Mouse (Mus musculus) natural killer cell, adult 2 months (primary cell): ENCODE data around the gene Gm13275.
"Not testable (repeated sequence)": the region's sequence is repeated elsewhere in the genome, so short reads cannot be mapped to it uniquely, and the experiment has no call there.

Experiments used
- DNase-seq, 2 experiments: peaks; one replicate each; pipeline ENCODE4 v3.0.0; 2022; ENCODE audit warnings: low spot score in 2 of 2

Gm13275 gene

DNA sequence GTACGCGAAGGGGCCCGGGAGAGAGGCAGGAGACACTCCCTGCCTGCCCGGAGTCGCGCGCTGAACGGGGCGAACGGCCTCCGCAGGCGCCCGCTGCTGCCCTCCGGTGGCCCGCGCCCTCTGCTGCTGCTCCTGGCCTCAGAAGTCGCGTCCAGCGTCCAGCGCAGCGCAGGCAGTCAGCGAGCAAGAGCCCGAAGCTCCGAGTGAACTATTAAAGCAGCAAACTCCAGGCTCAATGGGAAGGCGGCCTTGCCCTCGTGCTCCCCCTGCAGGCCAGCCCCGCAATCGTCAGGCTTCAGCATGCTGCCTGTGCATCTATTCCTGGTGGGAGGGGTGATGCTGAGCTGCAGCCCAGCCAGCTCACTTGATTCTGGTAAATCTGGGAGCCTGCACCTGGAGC, 2.8 kb downstream of the Gm13275 start, which contains the start of gene Gm13279:
Gene Gm13279 (plus strand): TSS at position 301 of the 400 bp plus-strand sequence.
- DNase-seq = not testable (repeated sequence)

DNA sequence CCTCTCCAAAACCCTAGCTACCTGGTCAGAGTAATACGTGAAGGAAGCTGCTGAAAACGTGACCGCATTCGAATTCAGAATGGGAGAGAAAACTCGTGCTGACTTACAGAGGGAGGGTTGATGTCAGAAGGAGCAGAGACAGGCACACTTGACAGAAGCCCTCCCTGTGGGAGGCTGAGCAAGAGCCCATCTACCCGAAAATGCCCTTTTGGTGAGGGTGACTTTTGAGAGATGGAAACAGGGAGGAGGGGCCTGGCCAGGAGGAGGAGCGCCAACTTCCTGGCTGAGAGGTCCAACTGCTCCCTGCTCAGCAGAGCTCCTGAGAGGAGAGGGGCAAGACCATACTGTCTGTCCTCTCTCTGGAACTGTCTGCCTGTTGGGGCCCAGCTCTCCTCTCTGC, 5.1 kb downstream of the Gm13275 start, which contains the start of gene Gm13285:
Gene Gm13285 (plus strand): TSS at position 301 of the 400 bp plus-strand sequence.
- DNase-seq = not testable (repeated sequence)

DNA sequence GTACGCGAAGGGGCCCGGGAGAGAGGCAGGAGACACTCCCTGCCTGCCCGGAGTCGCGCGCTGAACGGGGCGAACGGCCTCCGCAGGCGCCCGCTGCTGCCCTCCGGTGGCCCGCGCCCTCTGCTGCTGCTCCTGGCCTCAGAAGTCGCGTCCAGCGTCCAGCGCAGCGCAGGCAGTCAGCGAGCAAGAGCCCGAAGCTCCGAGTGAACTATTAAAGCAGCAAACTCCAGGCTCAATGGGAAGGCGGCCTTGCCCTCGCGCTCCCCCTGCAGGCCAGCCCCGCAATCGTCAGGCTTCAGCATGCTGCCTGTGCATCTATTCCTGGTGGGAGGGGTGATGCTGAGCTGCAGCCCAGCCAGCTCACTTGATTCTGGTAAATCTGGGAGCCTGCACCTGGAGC, 8.7 kb downstream of the Gm13275 start, which contains the start of gene Gm13287:
Gene Gm13287 (plus strand): TSS at position 301 of the 400 bp plus-strand sequence.
- not testable (repeated sequence) for DNase-seq

DNA sequence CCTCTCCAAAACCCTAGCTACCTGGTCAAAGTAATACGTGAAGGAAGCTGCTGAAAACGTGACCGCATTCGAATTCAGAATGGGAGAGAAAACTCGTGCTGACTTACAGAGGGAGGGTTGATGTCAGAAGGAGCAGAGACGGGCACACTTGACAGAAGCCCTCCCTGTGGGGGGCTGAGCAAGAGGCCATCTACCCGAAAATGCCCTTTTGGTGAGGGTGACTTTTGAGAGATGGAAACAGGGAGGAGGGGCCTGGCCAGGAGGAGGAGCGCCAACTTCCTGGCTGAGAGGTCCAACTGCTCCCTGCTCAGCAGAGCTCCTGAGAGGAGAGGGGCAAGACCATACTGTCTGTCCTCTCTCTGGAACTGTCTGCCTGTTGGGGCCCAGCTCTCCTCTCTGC, 10.9 kb downstream of the Gm13275 start, which contains the start of gene Gm13288:
Gene Gm13288 (plus strand): TSS at position 301 of the 400 bp plus-strand sequence.
- not testable (repeated sequence) for DNase-seq

DNA sequence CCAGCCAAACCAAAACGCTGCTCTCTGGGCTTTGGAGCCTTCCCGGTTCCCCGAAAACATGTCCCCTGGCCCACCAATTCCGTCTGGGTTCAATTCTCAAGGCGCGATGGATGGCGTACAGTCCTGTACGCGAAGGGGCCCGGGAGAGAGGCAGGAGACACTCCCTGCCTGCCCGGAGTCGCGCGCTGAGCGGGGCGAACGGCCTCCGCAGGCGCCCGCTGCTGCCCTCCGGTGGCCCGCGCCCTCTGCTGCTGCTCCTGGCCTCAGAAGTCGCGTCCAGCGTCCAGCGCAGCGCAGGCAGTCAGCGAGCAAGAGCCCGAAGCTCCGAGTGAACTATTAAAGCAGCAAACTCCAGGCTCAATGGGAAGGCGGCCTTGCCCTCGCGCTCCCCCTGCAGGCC, 11.5 kb downstream of the Gm13275 start:
- peak; percentile 11 to 21 for DNase-seq

DNA sequence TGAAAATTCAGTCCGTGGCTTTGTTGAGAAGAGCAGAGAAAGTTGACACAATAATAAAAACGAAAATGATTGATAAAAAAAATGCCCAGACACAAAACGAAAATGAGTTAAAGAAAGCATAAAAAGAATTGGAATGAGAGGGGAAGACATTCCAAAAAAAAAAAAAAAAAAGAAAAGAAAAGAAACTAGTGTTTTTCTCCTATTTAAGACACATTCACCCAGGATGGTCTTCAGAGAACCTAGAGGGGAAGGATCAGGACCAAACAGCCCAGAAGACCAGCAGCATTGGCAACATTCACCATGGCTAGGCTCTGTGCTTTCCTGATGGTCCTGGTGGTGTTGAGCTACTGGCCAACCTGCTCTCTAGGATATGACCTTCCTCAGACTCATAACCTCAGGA, 21.6 kb downstream of the Gm13275 start, which contains the start of gene Ifna7:
Gene Ifna7 (plus strand): TSS at position 301 of the 400 bp plus-strand sequence.
- no peak for DNase-seq

DNA sequence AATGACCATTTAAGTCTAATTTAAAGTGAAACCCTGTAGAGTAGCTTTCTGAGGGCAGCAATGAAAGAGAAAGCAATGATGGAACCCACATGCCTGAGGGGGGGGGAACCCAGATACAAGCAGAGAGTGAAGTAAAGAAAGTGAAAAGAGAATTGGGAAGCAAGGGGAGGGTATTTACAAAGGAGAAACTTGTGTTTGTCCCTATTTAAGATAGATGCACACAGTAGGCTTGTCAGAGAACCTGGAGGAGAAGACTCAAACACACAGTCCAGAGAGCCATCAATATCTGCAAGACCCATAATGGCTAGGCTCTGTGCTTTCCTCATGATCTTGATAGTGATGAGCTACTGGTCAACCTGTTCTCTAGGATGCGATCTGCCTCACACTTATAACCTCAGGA, 25.4 kb downstream of the Gm13275 start, which contains the start of gene Ifna11:
Gene Ifna11 (plus strand): TSS at position 301 of the 400 bp plus-strand sequence.
- DNase-seq = no peak

DNA sequence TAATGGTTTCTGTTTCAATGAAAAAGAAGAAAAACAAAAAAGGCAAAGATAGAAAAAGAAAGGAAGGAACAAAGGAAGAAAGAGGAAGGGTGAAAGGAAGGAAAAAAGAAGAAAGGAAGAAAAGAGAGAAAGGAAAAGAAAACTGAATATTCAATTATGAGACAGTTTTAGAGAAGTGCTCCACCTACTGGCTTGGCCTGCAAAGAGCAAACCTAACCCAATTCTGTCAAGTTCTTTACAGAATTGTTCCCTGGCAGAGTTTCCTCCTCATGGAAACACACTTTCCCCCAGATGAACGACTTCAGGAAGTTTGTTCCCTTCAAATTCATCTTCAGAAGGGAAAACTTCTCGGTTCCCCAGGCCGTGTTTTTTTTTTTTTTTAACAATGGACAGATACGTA, 28.7 kb downstream of the Gm13275 start:
- no peak for DNase-seq

DNA sequence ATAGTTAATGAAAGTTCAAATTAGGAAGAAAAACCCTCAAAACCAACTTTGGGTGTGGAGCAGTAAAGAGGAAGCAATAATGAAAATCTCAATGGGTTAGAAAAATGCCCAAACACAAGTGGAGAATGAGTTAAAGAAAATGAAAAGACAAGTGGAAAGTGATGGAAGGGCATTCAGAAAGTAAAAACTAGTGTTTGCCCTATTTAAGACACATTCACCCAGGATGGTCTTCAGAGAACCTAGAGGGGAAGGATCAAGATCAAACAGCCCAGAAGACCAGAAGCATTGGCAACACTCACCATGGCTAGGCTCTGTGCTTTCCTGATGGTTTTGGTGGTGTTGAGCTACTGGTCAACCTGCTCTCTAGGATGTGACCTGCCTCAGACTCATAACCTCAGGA, 32.8 kb downstream of the Gm13275 start, which contains the start of gene Ifna6:
Gene Ifna6 (plus strand): TSS at position 301 of the 400 bp plus-strand sequence.
- DNase-seq = not testable (repeated sequence)

DNA sequence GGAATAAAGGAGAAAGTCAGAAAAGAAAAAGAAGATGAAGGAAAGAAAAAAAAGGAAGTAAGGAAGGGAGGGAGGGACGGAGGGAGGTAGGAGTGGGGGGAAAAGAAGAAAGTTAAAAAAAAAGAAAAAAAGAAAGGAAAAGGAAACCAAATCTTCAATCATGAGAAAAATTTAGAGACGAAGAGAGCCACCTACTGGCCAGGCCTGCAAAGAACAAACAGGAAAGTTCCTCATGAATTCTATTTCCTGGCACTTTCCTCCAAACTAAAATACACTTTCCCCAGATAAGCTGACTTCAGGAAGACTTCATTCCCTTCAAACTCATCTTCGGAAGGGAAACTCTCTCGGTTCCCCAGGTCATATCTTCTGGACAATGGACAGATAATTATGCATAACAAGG, 36.2 kb downstream of the Gm13275 start:
- peak in 1 of 2 experiments; percentile 24 for DNase-seq

DNA sequence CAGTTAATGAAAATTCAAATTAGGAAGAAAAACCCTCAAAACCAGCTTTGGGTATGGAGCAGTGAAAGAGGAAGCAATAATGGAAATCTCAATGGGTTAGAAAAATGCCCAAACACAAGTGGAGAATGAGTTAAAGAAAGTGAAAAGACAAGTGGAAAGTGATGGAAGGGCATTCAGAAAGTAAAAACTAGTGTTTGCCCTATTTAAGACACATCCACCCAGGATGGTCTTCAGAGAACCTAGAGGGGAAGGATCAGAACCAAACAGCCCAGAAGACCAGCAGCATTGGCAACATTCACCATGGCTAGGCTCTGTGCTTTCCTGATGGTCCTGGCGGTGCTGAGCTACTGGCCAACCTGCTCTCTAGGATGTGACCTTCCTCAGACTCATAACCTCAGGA, 40.9 kb downstream of the Gm13275 start, which contains the start of gene Ifna5:
Gene Ifna5 (plus strand): TSS at position 301 of the 400 bp plus-strand sequence.
- DNase-seq = not testable (repeated sequence)

DNA sequence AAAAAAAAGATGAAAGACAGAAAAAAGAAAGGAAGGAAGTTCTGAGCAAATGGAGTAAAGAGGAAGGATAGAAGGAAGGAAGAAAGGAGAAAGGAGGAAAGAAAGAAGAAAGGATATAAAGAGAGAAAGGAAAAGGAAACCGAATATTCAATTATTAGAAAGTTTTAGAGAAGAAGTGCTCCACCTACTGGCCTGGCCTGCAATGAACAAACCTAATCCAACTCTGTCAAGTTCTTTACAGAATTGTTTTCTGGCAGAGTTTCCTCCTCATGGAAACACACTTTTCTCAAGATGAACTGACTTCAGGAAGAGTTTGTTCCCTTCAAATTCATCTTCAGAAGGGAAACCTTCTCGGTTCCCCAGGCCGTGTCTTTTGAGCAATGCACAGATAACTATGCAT, 44.5 kb downstream of the Gm13275 start:
- no peak for DNase-seq

DNA sequence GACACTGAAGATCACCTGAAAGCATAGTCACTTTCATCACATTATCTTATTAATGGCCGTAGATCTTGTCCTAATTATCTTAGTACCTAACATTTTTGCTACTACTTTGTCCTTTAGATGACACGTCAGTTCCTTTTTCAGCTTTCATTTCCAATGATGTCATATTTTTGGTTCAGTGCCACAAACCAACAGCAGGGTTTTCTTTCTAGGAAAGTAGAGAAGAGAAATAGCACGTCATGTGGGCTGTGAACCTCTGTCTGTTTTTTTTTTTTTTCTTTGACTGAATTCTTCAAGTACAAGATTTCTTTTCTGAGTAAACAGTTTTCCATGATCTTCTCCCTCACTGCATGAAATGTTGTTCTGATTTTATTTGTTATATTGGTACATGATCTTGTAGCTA, 45.8 kb downstream of the Gm13275 start:
- DNase-seq = no peak

DNA sequence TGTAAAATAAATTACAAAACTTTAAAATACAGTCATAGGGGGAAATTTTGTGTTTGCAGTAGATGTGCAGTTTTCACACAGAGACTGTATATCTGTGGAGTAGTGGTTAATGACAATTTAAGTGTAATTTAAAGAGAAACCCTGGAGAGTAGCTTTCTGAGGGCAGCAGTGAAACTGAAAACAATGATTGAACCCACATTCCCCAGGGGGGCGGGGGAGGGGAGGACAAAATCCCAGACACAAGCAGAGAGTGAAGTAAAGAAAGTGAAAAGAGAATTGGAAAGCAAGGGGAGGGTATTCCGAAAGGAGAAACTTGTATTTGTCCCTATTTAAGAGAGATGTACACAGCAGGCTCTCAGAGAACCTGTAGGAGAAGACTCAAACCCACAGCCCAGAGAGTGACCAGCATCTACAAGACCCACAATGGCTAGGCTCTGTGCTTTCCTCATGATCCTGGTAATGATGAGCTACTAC, 47.2 kb downstream of the Gm13275 start, which contains the start of gene Ifna4:
Gene Ifna4 (plus strand): TSS at position 424 of the 474 bp plus-strand sequence.
- DNase-seq = no peak
